Mouse (Mus musculus): ENCODE measurements around the gene Nfkbia. TPM values are rescaled to one million over a fixed set of nuclear protein-coding genes. Genes with fewer than 3 reads are reported as not detected.

Gene Nfkbia
- 10 to 100 TPM; 17.6 to 39.5 TPM for total RNA-seq (2021)
- long read RNA-seq, experiment 1, transcript Nfkbia-201 (6 exons, 1,578 nt) = major isoform, 15 of 19 reads
- long read RNA-seq, experiment 1, partial matches to known transcripts = 4 of 19 reads
- long read RNA-seq, experiment 1, other reads (novel, unspliced or antisense) = 0 of 19 reads
- long read RNA-seq, experiment 2, transcript Nfkbia-201 (6 exons, 1,578 nt) = major isoform, 49 of 64 reads
- long read RNA-seq, experiment 2, partial matches to known transcripts = 13 of 64 reads
- long read RNA-seq, experiment 2, other reads (novel, unspliced or antisense) = 2 of 64 reads

- DNase-seq = peak; percentile 96
- intact Hi-C loops (cut with DNase I) = no loop called here
Observed at GRCm38 (mm10) chr12:55492184-55492898, at the start of gene Nfkbia. Nfkbia (minus strand) TSS chr12:55492647.

DNA sequence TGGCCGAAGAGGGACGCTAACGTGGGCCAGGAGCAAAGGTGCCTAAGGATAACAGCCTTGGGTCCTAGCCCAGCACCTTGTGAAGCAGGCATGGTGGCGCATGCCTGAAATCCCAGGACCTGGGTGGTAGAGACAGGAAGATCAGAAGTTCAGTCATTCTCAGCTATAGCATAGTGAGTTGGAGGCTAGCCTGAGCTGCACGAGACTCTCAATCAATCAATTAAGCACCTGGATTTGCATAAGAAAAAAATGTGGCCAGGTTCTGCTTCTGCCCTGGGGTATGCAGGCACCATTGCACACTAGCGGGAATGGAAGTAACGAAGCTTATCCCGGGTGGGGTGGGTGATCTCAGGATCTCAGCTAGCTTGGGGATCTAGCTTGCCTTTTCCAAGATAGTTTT, 46.7 kb upstream of the Nfkbia start:
- intact Hi-C loops (cut with DNase I) = no loop called here

DNA sequence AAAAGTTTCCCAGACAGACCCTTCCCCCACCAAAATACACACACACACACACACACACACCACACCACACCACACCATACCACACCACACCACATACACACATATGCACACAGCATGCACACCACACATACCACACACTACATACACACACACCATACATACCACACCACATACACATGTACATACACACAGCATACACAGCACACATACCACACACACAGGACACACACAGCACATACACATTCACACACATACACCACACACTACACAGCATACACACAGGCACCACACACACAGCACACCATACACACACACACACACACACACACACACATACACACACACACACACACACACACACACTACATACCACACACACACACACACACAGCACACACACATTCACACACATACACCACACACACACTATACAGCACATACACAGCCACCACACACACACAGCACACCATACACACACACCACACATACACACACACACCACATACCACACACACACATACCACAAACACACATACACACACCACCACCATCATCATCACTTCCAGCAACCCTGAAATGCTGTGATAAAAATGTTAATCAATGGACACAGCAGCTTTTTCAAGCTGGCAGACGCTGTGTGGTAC, 46.0 kb upstream of the Nfkbia start:
- no peak for DNase-seq
- intact Hi-C loops (cut with DNase I) = no loop called here

More for the DNA sequence above, 46.7 kb upstream of the Nfkbia start:
- no peak for DNase-seq

DNA sequence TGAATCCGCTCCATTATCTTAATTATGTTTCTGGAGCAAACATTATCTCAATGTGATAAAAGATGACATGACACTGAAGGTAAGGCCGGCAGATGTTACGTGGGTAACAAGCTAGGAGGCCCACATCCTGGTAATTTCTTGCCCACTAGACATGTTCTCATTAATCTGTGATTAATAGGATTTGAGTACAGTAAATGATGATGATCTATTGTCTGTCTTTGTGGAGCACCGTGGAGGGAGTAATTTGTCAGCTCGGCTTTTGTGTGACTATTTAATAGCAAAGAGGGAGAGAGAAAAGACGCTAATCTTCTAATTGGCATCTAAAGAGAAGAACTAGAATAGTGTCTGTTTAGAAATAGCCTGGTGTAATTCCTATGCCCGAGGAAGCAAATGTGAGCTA, 45.3 kb upstream of the Nfkbia start:
- intact Hi-C loops (cut with DNase I) = no loop called here
- DNase-seq = no peak

DNA sequence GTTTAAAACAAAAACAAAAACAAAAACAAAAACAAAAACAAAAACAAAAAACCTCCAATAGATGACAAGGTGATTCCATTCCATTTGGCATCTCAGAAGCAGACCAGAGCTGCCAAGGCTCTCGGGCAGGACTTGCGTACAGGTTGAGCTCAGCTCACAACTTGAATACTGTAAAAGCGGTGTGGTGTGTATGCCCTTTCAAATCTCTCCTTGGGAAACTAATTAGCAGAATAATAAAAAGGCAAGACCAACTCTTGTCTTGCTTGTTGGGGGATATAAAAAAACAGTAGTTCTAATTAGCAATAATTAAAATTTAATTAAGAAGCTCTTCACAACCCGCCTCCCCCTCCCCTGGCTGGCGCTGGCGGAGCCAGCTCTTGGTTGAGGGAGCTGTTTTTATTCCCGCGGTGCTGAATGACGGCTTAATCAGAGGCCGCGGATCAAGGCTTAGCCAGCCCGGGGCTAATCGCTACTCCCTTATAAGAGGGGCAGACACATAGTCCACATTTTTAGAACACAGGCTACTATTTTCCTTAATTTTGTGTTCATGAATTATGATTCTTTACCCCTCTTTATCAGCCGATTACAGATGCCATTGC, 44.2 kb upstream of the Nfkbia start:
- intact Hi-C loops (cut with DNase I) = no loop called here

DNA sequence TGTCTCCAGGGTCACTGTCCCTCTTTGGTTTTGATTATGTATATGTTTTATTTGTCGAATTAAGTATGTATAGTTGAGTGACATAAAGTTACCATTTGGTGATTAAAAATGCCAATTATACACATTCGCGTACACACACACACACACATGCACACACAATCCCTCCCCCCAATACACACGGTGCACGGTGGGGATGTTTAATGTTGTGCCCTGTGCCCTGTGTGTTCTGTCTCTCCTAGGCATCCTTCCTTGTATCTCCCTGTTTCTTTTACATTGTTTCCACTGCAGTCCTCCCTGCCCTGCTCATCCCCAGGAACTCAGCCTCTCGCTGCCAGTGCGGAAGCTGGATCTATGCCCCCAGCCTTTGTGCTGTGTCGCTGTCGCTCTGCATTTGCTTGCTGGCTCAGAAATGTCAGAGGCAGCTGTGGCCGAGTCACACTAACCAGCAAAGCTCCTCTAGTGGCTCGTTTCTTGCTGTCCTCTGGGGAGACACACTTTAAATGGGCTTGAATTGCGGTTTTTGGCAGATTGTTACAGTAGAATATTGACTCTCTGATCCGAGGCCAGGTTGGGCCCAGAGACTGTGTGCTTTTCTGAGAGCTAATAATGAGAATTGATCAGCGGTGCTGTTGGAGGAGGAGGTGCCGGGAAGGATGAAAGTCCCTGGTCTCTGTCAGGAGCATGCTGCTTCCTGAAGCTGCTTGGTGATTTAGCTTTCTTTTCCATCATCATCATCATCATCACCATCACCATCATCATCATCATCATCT, 34.7 kb upstream of the Nfkbia start:
- intact Hi-C loops (cut with DNase I) = no loop called here
- no peak for DNase-seq

More for the DNA sequence above, 44.2 kb upstream of the Nfkbia start:
- no peak for DNase-seq

GRCm38 (mm10) chr12:55518061-55518738, 25.8 kb upstream of the Nfkbia start:
- DNase-seq = peak; percentile 46 to 50
- intact Hi-C loops (cut with DNase I) = no loop called here

GRCm38 (mm10) chr12:55508817-55509216, 16.4 kb upstream of the Nfkbia start:
- DNase-seq = no peak
- intact Hi-C loops (cut with DNase I) = no loop called here

DNA sequence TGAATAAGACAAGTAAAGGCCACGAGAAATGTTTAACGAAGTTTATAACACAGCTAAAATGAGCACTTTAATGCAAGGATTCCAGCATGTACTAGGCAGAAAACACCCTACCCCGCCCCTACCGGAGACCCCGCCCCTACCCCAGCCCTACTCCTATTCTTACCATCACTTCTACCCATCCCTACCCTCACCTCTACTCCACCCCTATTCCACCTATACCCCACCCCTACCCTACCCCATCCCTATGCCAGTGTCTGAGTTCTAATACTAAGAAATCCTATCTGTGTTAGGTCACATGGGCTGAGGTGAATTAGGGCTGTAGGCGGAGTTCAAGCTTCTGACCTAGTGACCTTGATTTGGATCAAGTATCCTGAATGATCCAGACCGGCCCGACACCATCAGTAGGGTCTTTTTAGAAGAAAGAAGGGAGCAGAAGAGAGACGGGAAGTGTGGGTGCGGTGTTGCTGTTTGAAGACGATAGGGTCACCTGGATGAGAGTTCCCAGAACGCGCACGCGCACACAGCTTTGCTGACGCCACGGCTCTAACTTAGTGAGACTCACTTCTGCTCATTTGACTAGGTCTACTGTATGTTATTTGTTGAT, 15.0 kb upstream of the Nfkbia start:
- no peak for DNase-seq
- intact Hi-C loops (cut with DNase I) = no loop called here

- intact Hi-C loops (cut with DNase I) = loop anchor here (1.0 kb wide), 1 partner anchor 191 kb away; no protein-coding TSS in a partner anchor
- peak in 1 of 2 experiments; percentile 55 for DNase-seq
Observed at GRCm38 (mm10) chr12:55506029-55506330, 13.5 kb upstream of the Nfkbia start.

DNA sequence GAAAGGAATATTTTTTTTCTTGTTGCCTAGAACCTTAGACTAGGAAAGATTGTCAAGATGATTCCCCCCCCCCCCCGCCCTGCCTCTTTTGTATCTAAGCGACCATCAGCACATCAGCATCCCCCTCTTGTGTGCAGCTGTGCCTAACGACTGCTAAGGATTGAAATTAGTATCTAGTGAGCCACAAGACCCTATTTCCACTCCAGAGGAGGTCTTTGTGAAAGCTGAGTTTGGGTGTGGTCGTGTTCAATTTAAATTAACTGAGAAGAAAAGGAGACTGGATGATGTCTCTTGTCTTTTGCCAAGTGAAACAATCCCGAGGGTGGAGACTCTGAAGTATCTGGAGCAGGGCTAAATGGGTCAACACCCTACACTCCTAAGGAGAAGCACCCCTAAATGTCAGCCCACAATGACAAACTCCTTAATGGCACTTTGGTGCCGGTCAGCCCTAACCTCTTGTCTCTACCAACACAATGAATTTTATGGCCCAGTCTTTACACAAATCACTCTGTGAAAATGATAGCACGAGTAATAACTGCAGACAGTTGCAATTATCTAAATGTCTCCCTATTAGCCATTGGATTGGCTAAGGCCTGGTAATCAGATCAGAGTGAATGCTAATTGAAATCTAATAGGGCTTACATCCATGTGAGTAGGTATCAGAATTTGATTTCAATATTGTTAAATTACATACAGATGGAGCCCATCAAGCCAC, 13.0 kb upstream of the Nfkbia start:
- DNase-seq = no peak
- intact Hi-C loops (cut with DNase I) = loop anchor here (1.0 kb wide), 1 partner anchor 190 kb away; no protein-coding TSS in a partner anchor

- peak; percentile 54 to 58 for DNase-seq
- intact Hi-C loops (cut with DNase I) = loop anchor here (2.0 to 5.0 kb wide), 4 partner anchors 112 to 184 kb away; no protein-coding TSS in a partner anchor
Observed at GRCm38 (mm10) chr12:55499031-55499430, 6.6 kb upstream of the Nfkbia start.

- intact Hi-C loops (cut with DNase I) = loop anchor here (2.0 to 5.0 kb wide), 4 partner anchors 110 to 183 kb away; no protein-coding TSS in a partner anchor
- no peak for DNase-seq
Observed at GRCm38 (mm10) chr12:55497737-55498136, 5.3 kb upstream of the Nfkbia start.

DNA sequence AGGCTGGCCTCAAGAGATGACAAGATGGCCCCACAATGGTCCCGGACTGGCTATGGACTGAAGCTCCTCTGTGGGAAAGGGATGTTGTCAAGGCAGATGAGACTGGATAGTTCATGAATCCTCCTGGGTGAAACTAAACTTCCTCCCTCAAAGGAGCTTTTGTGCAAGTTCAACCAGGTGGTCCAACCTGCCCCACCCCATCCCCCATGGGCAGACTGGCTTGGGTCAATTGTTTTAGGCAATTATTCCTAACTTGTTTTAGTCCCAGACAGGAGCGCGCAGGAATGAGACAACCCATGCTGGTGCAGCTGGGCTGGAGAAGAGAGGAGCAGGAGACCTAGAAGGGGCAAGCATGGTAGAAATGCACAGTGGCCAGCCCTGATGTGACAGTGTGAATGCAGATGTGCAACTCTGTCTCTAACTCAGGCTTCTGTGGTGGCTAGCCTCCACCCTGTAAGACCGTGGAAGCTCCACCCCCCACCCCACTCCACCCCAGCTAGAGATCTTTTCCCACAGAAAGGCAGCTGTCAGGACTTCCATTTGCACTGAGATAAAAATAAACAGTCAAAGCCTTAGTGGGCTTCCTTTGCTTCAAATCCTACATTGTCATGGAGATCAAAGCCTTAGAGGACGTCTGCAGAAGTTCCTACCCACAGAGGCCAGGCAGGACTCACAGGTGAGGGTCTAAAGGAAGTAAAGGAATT, 3.6 kb upstream of the Nfkbia start:
- no peak for DNase-seq

GRCm38 (mm10) chr12:55495114-55495901, 2.9 kb upstream of the Nfkbia start:
- intact Hi-C loops (cut with DNase I) = loop anchor here (5.0 kb wide), 2 partner anchors 108 to 123 kb away; no protein-coding TSS in a partner anchor
- DNase-seq = peak in 1 of 2 experiments; percentile 40

More for the DNA sequence above, 3.6 kb upstream of the Nfkbia start:
- intact Hi-C loops (cut with DNase I) = loop anchor here (5.0 kb wide), 2 partner anchors 109 to 124 kb away; no protein-coding TSS in a partner anchor

DNA sequence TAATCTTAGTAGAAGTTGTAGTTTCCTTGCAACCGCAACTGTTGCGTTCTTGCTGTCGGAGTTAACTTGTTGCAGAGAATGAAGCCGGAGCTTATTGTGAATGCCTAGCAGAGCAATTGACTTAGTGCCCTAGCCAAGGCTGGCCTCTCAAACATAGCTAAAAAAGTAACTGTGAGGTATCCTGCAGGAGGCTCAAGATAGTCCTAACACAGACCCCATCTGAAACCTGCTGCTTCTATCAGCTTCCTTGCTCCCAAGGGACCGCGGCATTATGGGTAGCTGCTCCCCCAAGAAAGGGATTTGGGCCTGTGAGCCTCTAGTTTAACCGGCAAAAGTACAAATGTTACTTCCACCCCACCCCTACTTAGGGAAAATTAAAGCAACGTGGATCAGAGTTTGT, 934 bp upstream of the Nfkbia start:
- no peak for DNase-seq
- intact Hi-C loops (cut with DNase I) = no loop called here

DNA sequence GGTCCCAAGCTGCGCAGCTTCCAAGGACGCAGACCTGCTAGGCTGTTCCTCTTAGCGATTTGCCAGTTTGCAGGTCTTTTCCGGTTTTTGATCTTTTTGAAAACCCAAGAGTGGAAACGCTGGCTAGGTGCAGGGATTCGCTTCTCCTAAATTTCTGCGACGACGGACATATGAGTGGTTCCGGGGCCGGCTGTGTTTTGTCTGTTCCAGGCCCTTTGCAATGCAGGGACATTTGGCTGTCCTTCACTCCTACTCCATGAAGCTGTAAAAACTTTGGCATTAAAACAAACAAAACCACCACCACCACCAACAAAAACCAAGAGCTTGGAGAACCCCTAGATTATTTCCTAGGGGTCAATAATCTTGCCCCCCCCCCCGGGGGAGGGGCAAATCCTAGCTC, 494 bp upstream of the Nfkbia start:
- no peak for DNase-seq
- intact Hi-C loops (cut with DNase I) = no loop called here
